Mouse (Mus musculus) midbrain, embryonic 14.5 days (tissue): ENCODE measurements around the gene Ctla4. TPM values are rescaled to one million over a fixed set of nuclear protein-coding genes. Genes with fewer than 3 reads are reported as not detected.
A peak's percentile ranks its signal among the peaks of the same experiment; 100 is the strongest.

Experiments
- ATAC-seq: fragments of 200-750 bp; cut with Nextera tagmentation; 2 replicates; pipeline ENCODE4 v1.8.0; 2017; ENCODE audit warnings: moderate number of reproducible peaks, moderate library complexity; ENCODE audit not compliant: low FRiP score, low TSS enrichment
- DNase-seq: peaks from one replicate; pipeline ENCODE4 v3.0.0-alpha.2; 2015
- H3K27ac ChIP-seq: fragments of 300-500 bp; sonication (generic); replicated peaks from 2 replicates; pipeline ENCODE4 v1.5.1; 2014; ENCODE audit warnings: mild to moderate bottlenecking, low read depth, low read length, moderate library complexity
- H3K27me3 ChIP-seq: fragments of 300-500 bp; sonication (generic); 2 replicates; pipeline ENCODE4 v1.6.1; 2014; ENCODE audit warnings: low read length, control low read depth, mixed read lengths; ENCODE audit not compliant: control insufficient read depth, insufficient read depth
- H3K36me3 ChIP-seq: fragments of 300-500 bp; sonication (generic); 2 replicates; pipeline ENCODE4 v1.6.1; 2014; ENCODE audit warnings: low read length, control low read depth; ENCODE audit not compliant: control insufficient read depth, insufficient read depth
- H3K4me1 ChIP-seq: fragments of 300-500 bp; sonication (generic); 2 replicates; pipeline ENCODE4 v1.6.1; 2014; ENCODE audit warnings: mild to moderate bottlenecking, antibody characterized with exemption, low read length, control low read depth; ENCODE audit not compliant: control insufficient read depth, insufficient read depth
- H3K4me2 ChIP-seq: fragments of 300-500 bp; sonication (generic); 2 replicates; pipeline ENCODE4 v1.6.1; 2014; ENCODE audit warnings: mild to moderate bottlenecking, low read length, moderate library complexity
- H3K4me3 ChIP-seq: fragments of 300-500 bp; sonication (generic); replicated peaks from 2 replicates; pipeline ENCODE4 v1.5.1; 2014; ENCODE audit warnings: low read depth, low read length
- H3K9ac ChIP-seq: fragments of 300-500 bp; sonication (generic); replicated peaks from 2 replicates; pipeline ENCODE4 v1.6.1; 2014; ENCODE audit warnings: mild to moderate bottlenecking, low read length, moderate library complexity
- H3K9me3 ChIP-seq: fragments of 300-500 bp; sonication (generic); 2 replicates; pipeline ENCODE4 v1.6.1; 2016; ENCODE audit warnings: low read length, control low read depth, mixed read lengths; ENCODE audit not compliant: control insufficient read depth
- WGBS: fragments of 180-500 bp; shearing (Covaris S2); extraction: QIAGEN DNeasy Blood & Tissue Kit; methylation state at CpG from one replicate; pipeline ENCODE4 v1.1.7; 2014; 5-methylcytosine and 5-hydroxymethylcytosine counted together
- polyA plus RNA-seq: library from polyadenylated mRNA; unstranded; fragments of >200 nt; fragmentation: Nextera tagmentation; extraction: Ambion mirVana; gene quantifications from 2 replicates; pipeline ENCODE4 v1.2.1, GENCODE M21; 2014

Gene Ctla4
- not detected in 2 replicates for polyA plus RNA-seq

DNA sequence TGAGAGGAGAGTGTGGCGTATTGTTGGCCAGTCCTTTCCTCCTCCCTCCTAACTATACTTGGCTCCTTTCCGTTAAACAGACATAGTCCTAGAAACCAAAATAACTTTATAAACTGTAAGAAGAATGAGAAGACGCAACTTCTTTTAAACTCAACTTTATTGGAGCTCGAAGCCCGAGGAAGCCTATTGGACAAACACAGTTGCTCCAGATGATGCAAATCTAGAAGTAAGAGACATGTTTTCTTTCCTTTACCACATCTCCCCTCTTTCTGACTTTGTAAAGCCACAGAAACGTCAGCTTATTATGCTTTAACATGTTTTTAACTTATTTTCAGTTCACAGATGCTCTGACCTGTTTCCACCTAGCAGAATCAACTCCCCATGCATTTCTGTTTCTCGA lies at the start of gene Ctla4:
Ctla4 (plus strand) TSS at position 20 of the 400 bp plus-strand sequence.
- Histone ChIP-seq H3K9me3 (no peaks in the 10 kb centered on the region), H3K4me1 (no peaks in the 10 kb centered on the region), H3K4me2 (no peak within 1 kb of the TSS), H3K27ac (no peak within 1 kb of the TSS), H3K4me3 (no peak within 1 kb of the TSS), H3K27me3 (no peaks in the 10 kb centered on the region), H3K36me3 (no peaks in the 10 kb centered on the region), H3K9ac (no peak within 1 kb of the TSS)
- no peak for ATAC-seq
- no peak for DNase-seq
- 86% methylated on average over 7 of the region's 7 CpGs for WGBS

DNA sequence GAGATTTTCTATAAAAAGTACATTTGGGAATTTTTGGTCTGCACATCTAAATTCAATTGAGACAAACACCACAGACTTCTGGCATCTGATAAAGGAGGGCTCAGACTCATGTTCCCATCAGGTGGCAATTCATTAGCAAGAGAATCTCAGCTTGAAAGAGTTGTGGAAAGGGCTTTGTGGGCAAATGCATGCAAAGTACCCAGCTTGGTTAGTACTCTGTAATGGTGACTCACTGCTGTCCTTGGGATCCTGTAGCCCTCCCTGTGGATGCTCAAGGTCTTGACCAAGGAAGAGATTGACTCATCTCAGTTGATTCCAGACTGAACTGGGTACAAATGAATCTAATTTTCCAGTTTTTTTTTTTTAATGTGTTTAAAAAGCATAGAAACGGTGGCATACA lies 47.6 kb upstream of the Ctla4 start:
- H3K4me2 ChIP-seq = no peak overlapping the region
- no peaks in the 10 kb centered on the region for H3K4me1 ChIP-seq
- H3K36me3 ChIP-seq = no peaks in the 10 kb centered on the region
- H3K9ac ChIP-seq = no peak overlapping the region
- H3K27me3 ChIP-seq = no peaks in the 10 kb centered on the region
- H3K4me3 ChIP-seq = no peak overlapping the region
- DNase-seq (no peak), ATAC-seq (no peak)
- WGBS = 75% methylated on average over 1 of the region's 1 CpGs
- H3K27ac ChIP-seq = no peak overlapping the region
- H3K9me3 ChIP-seq = no peaks in the 10 kb centered on the region

DNA sequence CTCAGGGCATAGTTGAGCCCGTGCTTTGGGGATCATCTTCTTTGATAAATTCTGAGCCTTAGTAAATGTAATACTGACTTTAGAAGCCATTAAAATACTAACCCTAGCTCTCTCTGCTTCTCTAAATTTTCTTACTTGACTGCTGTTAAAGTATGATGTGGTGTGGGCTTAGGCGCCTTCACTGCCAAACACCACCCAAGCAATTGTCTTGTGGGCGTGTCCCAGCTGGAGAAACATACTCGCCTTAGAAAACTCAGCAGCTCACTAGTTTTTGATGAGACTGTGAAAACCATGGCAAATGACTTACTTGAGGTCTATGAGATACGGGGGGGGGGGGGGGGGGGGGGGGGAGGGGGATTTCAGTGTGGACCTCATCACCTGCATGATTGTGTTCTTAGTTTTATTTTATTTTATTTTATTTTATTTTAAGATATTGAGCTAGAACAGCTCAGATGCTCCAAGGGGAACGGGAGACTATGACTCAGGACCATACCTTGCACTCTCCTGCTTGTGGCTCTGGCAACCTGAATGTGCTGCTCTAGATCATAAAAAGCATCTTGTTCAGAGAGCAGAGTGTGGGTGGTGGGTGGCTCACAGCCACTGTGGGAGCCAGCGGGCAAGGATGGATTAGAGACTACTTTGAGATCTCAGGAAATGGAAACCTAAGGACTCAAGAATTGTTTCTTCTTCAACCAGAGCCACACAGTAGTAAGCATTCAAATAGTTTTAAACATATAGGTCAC lies 41.3 kb upstream of the Ctla4 start:
- 87% methylated on average over 6 of the region's 7 CpGs for WGBS
- no peaks in the 10 kb centered on the region for H3K36me3 ChIP-seq

DNA sequence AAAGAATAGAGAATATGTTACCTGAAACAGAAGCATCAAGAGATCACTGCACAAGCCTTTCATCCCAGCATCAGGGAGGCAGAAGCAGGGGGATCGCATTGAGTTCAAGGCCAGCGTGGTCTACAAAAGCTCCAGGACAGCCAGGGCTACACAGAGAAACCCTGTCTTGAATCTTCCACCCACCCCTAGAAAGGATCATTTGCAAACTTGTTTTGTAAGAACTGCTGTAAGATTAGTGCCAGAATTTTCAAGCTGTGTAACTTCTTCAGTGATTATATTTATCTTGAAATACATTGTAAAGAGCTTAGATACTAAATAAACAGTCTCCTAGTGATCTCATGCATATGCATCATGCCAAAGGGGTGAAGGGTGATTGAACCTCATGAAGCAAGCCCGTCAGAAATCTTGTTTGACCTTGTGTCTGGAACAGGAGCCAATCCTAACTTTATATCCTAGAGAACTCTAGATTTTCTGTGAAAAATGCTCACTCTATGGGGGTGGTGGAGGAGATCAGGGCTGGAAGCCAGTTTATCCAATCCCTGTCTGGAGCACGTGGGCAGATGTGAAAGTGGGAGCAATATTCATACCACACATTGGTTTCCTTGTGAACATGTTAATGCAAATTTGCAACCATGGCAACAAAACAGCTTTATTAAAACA lies 40.1 kb upstream of the Ctla4 start:
- Histone ChIP-seq H3K4me3 (no peak overlapping the region), H3K27me3 (no peaks in the 10 kb centered on the region), H3K4me2 (no peak overlapping the region), H3K27ac (no peak overlapping the region), H3K9me3 (no peaks in the 10 kb centered on the region), H3K9ac (no peak overlapping the region), H3K36me3 (no peaks in the 10 kb centered on the region), H3K4me1 (peaks cover 10% of the 10 kb centered on the region; the same call in 1 of the 2 replicates)
- no peak for DNase-seq
- ATAC-seq = no peak
- 63% methylated on average over 4 of the region's 4 CpGs for WGBS

More for the DNA sequence above, 41.3 kb upstream of the Ctla4 start:
- no peak for DNase-seq
- Histone ChIP-seq H3K27ac (no peak overlapping the region), H3K4me2 (no peak overlapping the region), H3K9me3 (no peaks in the 10 kb centered on the region), H3K27me3 (no peaks in the 10 kb centered on the region), H3K4me1 (0 out of 2 replicates have a peak, but pooled peaks cover 2% of the 10 kb centered on the region), H3K9ac (no peak overlapping the region), H3K4me3 (no peak overlapping the region)
- ATAC-seq = no peak

DNA sequence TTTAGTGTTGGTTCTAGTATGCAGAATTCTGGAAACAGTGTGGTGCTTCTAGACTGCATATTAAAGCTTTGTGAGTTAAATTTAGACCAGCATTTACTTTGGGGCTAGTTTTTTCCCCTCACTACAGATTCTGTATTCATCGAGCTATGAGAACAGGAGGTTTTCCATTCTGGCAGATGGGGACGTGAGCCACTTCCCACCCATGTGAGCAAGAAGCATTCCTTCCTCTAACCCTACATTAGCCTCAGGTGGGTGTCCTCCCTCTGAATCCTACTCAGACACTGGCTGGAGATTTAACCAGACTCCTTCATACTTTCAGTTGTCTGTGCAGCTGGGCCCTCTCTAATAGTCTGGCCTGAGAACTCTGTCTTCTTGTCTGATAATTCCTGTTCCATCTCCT lies 37.7 kb upstream of the Ctla4 start:
- WGBS = 85% methylated on average over 2 of the region's 2 CpGs
- Histone ChIP-seq H3K9me3 (no peaks in the 10 kb centered on the region), H3K4me1 (peaks cover 18% of the 10 kb centered on the region), H3K36me3 (no peaks in the 10 kb centered on the region), H3K4me2 (no peak overlapping the region), H3K27ac (no peak overlapping the region), H3K27me3 (no peaks in the 10 kb centered on the region), H3K4me3 (no peak overlapping the region), H3K9ac (no peak overlapping the region)
- ATAC-seq (no peak), DNase-seq (no peak)

DNA sequence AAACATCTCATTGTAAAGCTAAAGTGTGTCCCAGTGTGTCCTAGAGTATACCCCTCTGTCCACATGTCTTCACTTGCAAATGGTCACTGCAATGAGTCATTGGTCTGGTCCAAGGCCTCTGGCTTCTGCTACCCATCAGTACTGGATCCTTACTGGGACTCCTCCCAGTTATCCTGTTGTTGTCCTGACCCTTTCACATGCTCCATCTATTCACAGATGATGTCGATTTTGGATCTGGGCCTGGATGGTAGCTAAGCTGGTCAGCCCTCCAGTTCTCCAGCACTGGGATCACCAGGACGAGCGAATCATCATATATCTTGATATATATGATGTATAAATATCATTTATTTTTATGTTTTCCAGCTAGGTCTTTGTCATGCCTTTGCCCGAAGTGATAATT lies 37.0 kb upstream of the Ctla4 start:
- Histone ChIP-seq H3K27me3 (no peaks in the 10 kb centered on the region), H3K36me3 (no peaks in the 10 kb centered on the region), H3K4me3 (no peak overlapping the region), H3K4me1 (peaks cover 18% of the 10 kb centered on the region), H3K27ac (no peak overlapping the region), H3K4me2 (no peak overlapping the region), H3K9ac (no peak overlapping the region), H3K9me3 (no peaks in the 10 kb centered on the region)
- 89% methylated on average over 4 of the region's 4 CpGs for WGBS
- DNase-seq (no peak), ATAC-seq (no peak)

DNA sequence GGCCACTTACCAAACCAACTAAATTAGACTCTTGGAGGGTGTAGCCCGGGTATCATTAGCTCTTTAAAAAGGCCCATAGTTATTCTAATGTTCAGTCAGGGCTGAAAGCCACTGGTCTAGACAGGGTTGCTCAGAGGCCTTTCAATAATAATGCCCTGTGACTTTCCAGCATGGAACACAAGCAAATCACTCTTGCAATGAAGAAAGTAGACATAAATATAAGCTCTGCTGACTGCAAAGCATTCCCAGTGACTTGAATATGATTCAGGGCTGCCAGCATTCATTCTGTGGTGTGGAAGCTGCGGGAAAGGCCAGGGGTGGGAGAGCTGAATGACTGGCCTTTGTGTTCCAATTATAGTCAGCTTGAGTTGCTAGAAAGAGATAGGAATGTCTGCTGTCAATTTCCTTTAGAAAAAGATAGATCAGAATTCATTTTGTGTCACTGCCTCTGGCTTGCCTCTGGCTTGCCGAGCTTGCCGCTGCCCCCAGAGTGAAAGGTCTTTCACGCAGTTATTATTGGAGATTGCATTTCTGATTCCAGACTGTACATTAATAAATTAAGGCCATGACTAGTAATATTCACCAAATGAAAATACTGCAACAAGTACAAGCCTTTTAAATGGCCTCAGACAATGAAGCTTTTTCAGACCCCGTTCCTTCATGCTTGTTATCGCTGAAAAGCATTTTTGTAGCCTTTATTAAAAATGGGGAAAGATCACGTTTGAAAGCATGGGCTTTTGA lies 35.6 kb upstream of the Ctla4 start:
- DNase-seq (peak; percentile 74), ATAC-seq (peak; percentile 55; the same call in 1 of the 2 replicates)
- Histone ChIP-seq H3K4me2 (0 out of 2 replicates have a peak overlapping the region, but pooled peaks have one; percentile 19), H3K4me3 (no peak overlapping the region), H3K27ac (peak overlapping the region; percentile 72), H3K9me3 (no peaks in the 10 kb centered on the region), H3K9ac (no peak overlapping the region), H3K4me1 (peaks cover 18% of the 10 kb centered on the region), H3K27me3 (no peaks in the 10 kb centered on the region), H3K36me3 (no peaks in the 10 kb centered on the region)
- WGBS = 3% methylated on average over 8 of the region's 8 CpGs

DNA sequence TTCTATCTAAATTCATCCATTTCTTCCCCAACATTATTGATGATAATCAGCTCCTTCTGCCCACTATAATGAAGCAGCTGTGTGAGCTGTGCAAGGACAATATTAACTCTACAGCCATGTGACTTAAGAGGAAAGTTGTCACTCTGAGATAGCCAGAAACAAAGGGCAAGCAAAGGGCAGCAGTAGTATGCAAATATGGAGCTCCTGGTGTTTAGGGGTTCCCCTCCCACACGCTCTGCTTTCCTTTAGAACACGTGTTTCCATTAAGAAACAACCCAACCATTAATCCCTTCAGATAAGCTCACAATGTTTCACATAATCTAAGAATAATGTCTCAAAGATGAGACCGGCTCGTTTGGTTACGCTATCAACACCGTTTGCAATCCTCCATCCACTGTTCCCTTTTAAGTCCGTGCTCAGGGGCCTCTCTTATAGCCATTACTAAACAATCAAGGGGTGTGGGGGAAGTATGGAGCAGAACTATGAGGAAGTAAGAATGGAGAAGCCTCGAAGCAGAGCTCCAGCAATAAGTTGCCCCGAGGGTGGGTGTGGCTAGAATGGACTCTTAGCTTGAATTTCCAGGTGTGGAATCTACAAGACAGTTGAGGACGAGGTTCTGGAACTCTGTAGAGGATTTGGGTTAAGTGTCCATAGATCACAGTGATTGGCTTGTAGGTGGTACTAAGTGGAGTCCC lies 34.6 kb upstream of the Ctla4 start:
- Histone ChIP-seq H3K4me2 (no peak overlapping the region), H3K27ac (no peak overlapping the region), H3K9me3 (no peaks in the 10 kb centered on the region), H3K4me3 (no peak overlapping the region), H3K36me3 (no peaks in the 10 kb centered on the region), H3K9ac (no peak overlapping the region), H3K27me3 (no peaks in the 10 kb centered on the region), H3K4me1 (peaks cover 18% of the 10 kb centered on the region)
- 33% methylated on average over 10 of the region's 10 CpGs for WGBS
- ATAC-seq (no peak), DNase-seq (peak; percentile 17)
